Mouse (Mus musculus) mesoderm, embryonic 11.5 days (tissue): ENCODE data around the gene Mrpl20.

ENCODE experiments used
- DNase-seq: peaks from one replicate; pipeline ENCODE4 v3.0.0-alpha.2; 2012; ENCODE audit warnings: low read depth, low spot score

Mrpl20 gene

GRCm38 (mm10) chr4:155831205-155831766 lies 28.6 kb downstream of the Mrpl20 start, which contains the start of gene Aurkaip1:
Aurkaip1 (plus strand) TSS chr4:155831272.
- peak; percentile 98 for DNase-seq

DNA sequence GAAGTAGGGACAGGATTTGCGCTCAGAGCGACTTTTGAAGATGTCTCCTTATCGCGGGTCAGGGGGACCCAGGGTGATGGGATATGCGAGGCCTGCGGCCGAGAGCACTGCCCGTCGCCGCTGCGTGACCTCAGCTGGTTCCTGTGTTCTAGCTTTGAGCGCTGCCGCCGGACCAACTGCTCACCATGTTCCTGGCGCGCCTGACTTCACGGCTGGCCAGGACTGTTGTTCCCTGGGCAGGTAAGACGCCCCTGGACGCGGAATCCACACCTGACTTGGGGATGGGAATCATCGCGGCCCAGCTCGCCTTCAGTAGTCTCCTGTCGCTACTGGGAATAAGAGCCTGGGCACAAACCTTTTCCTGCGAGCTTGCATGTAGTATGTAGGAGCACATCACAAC lies 29.2 kb downstream of the Mrpl20 start:
- no peak for DNase-seq

GRCm38 (mm10) chr4:155832321-155832720 lies 29.6 kb downstream of the Mrpl20 start:
- no peak for DNase-seq

DNA sequence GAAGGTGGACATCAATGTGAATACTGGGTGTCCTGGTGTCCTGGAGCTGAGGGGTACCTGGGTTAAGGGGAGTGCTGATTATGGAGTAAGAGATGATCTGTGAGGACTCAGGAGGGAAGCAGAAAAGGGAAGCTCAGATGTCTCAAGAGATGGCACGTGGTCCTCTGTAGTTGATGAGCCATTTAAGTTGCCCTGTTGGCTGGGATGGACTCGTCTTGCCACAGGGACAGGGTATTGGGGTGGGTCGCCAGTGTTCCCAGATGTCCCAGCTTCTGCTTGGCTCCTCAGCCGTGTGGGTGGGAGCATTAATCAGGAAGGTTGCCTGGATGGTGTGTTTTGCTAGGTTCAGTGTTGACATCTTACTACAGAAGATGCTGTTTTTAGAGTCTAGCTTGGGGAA lies 30.6 kb downstream of the Mrpl20 start:
- DNase-seq: no peak

DNA sequence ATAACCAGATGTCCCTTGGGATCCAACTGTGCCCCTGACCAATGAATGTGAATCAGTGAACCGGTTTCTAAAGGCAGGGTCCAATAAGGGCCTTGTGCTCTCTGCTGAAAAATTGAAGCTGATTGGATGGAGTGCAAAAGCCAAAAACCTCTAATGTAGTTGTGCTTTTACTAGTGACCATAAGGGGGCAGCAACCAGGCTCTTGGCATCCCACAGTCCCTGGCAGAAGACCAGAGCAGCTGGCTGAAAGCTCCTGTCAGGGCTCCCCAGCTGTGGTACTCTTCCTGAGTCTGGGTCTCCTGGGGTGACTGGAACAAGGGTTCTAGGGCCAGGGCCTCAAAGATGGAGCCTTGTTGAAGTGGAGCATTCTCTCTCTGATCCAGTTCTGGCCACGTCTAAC lies 31.2 kb downstream of the Mrpl20 start:
- DNase-seq: peak; percentile 81

GRCm38 (mm10) chr4:155837404-155838010 lies 34.8 kb downstream of the Mrpl20 start:
- no peak for DNase-seq

- DNase-seq: no peak
These were observed 35.8 kb downstream of the Mrpl20 start for GRCm38 (mm10) chr4:155838187-155839153.

- DNase-seq: peak; percentile 89
These were observed 36.8 kb downstream of the Mrpl20 start, which contains the start of gene Mxra8 for GRCm38 (mm10) chr4:155839483-155839910. Mxra8 (plus strand) TSS chr4:155839680.

GRCm38 (mm10) chr4:155840076-155841002 lies 37.7 kb downstream of the Mrpl20 start:
- DNase-seq: peak; percentile 7

DNA sequence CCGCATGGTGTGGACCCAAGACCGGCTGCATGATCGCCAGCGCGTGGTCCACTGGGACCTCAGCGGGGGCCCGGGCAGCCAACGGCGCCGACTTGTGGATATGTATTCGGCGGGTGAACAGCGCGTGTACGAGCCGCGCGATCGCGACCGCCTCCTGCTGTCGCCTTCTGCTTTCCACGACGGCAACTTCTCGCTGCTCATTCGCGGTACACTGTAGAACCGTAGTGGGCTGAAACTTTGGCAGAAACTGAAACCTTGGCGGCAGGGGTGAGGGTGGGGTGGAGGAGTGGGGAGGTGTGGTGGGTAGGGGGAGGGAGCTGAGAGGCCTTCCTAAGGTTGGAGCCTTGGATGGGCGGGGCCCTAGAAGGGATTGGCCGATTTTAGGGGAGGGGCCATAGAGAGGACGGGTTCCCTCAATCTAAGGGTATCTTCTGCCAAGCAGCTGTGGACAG lies 38.4 kb downstream of the Mrpl20 start:
- peak; percentile 64 for DNase-seq

DNA sequence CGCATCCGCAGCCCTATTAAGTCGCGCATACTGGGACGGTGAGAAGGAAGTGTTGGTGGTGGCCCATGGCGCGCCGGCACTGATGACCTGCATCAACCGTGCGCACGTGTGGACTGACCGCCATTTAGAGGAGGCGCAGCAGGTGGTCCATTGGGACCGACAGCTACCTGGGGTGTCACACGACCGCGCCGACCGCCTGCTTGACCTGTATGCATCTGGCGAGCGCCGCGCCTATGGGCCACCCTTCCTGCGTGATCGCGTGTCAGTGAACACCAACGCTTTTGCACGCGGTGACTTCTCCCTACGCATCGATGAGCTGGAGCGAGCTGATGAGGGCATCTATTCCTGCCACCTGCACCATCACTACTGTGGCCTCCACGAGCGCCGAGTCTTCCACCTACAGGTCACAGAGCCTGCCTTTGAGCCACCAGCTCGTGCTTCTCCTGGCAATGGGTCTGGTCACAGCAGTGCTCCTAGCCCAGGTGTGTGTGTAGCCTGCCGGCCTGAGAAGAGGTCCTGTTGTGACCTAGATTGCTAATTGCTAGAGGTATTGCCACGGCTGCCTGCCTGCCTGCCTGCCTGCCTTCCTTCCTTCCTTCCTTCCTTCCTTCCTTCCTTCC lies 39.1 kb downstream of the Mrpl20 start:
- DNase-seq: no peak

DNA sequence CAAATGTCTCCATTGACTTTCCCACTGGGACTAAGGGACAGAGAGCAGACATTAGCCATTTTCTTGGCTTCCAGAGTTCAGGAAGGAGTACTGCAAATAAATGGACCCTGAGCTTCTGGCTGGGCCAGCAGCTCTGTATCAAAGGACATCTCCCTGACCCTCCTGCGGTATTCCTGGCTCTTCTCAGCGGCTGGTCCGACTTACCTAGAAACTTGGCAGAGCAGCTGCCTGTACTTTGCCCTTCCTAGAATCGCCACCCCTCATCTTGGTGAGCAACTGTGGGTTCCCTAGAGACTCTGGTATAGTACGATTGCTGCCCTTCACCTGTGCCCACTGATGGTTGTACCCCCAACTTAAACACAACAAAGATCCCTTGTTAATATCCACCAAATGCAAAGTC lies 40.6 kb downstream of the Mrpl20 start:
- no peak for DNase-seq

GRCm38 (mm10) chr4:155846871-155847578 lies 44.3 kb downstream of the Mrpl20 start, which contains the start of gene Dvl1:
Dvl1 (plus strand) TSS chr4:155847402.
- DNase-seq: peak; percentile 95

DNA sequence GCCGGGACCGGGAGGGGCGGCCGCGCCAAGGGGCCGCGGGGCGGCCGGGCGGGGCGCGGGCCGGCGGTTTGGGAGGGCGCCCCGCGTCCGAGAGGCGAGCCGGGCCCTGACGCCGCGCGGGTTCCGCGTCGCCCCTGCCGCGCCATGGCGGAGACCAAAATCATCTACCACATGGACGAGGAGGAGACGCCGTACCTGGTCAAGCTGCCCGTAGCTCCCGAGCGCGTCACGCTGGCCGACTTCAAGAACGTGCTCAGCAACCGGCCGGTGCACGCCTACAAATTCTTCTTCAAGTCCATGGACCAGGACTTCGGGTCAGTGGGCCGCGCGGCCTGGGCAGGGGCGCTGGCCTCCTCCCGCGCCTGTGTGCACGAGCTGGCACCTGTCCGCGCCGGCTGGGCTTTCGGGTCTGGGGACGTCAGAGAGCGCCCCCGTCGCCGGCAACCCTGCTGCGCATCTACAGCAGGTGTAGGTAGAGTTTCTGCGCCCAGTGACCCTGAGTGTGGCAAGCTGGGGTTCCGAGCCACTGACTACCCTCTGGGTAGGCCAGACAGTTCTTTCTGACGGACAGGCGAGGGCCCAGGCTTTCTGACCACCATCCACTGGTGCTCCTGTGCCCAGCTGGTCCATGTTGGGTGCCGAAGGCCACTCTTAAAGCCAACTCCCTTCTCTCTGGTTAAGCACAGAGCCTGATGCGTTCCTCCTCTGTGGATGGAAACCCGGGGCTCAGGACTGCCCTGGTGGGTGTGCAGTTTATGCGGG lies 45.1 kb downstream of the Mrpl20 start:
- peak; percentile 44 for DNase-seq

GRCm38 (mm10) chr4:155848434-155849095 lies 45.9 kb downstream of the Mrpl20 start:
- DNase-seq: no peak

GRCm38 (mm10) chr4:155849391-155849790 lies 46.7 kb downstream of the Mrpl20 start:
- no peak for DNase-seq

DNA sequence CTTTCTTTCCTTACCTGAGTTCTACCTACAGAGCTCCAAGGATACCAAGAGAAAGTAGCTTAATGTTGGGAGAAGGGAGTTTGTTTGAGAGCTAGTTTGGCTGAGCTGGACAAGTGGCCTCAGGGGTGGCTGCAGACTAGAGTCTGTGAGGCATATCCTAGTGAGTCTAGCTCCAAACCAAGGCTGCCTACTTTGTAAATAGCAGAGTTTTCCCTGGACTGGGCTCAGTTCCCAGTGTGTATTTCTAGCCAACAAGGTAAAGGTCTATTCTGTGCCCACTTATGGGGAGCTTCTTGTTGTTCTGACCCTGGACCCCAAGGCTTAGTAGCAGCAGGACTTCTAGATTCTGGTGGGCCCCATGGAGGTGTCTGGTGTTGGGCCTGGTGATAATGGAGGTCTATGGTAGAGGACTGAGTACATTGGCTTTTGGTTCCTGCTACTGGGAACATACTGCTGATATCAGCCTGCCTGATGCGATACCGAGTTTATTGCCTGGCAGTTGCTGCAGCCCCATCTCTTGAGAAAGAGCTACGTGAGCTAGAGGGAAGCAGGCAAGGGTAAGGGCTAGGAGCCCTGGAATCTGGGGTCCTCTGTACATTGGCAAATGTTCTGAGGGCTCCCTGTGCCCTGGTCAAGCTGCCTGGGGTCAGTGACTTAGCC lies 47.2 kb downstream of the Mrpl20 start:
- no peak for DNase-seq

DNA sequence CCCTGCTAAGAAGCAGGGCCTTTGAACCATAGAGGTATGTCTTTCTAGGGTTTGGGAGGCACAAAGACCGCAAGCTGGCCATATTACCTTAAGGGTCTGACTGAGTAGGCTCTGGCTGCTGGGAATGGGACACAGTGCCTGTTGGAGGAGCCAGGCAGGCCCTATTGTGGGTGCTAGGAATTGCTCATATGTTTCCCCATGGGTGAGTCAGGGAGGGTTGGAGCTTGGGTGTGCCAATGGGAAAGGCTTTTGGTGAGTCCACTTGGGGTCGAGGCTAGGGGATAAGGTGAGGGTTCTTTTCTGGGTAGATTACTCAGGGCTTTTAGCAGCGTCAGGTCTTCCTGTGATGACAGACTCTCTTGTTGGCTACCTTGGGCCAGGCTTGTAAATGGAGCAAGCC lies 48.7 kb downstream of the Mrpl20 start:
- DNase-seq: no peak
